In genomic region chr17:21051919-21052318, GRCm38 (mm10) we compare ENCODE assay signal across 23 mouse cellular contexts. TPM values are rescaled to one million over a fixed set of nuclear protein-coding genes. Genes with fewer than 3 reads are reported as not detected.
DNase-seq lines count a peak whose midpoint lies in the region; ATAC-seq and TF ChIP-seq lines count a peak whose summit lies in the region.
"Not testable (repeated sequence)": the region's sequence is repeated elsewhere in the genome, so short reads cannot be mapped to it uniquely, and the experiment has no call there.
"Had no signal": no experiment of that assay in that cellular context is flagged by ENCODE, and none has a peak within 500 bp of the region (broad histone marks: within the 10 kb centered on the region; RNA-seq: fewer than 3 reads in every experiment).

No protein-coding gene starts in this region.

- peak; percentile 14; the same call in 1 of the 2 replicates for ATAC-seq in heart, embryonic 13.5 days (ENCODE audit: extremely low read depth, insufficient number of reproducible peaks, low FRiP score, low TSS enrichment)
- ATAC-seq in heart, embryonic 15.5 days (replicated peaks; ENCODE audit: insufficient number of reproducible peaks, insufficient read depth, low FRiP score, low read depth) = peak; percentile 59
- ATAC-seq in heart, postnatal 0 days (ENCODE audit: insufficient read depth, low read depth) = peak; percentile 86

- not testable (repeated sequence) for H3K4me2 ChIP-seq in heart, embryonic 13.5 days; heart, embryonic 15.5 days; heart, postnatal 0 days (ENCODE audit: low read depth, low read length)

- not testable (repeated sequence) for H3K4me1 ChIP-seq in brown adipose tissue, adult 24 weeks (ENCODE audit: control insufficient read depth, insufficient read depth, insufficient read length, low read length); heart, embryonic 10.5 days; heart, embryonic 13.5 days
- peaks cover 15% of the 10 kb centered on the region for H3K4me1 ChIP-seq in heart, embryonic 15.5 days (replicated peaks)
- H3K4me1 ChIP-seq in heart, postnatal 0 days (ENCODE audit: control insufficient read depth, insufficient read depth) = peaks cover 22% of the 10 kb centered on the region; the same call in 1 of the 2 replicates

- H3K4me3 ChIP-seq in brown adipose tissue, adult 24 weeks (ENCODE audit: insufficient read depth, low read depth, low read length); heart, embryonic 10.5 days; heart, embryonic 13.5 days; heart, embryonic 15.5 days; heart, postnatal 0 days (ENCODE audit: low read depth, low read length): not testable (repeated sequence)

- peak overlapping the region; percentile 47; the same call in 1 of the 2 replicates for H3K27ac ChIP-seq in brown adipose tissue, adult 24 weeks (replicated peaks; ENCODE audit: low read depth, low read length)
- not testable (repeated sequence) for H3K27ac ChIP-seq in heart, embryonic 10.5 days
- H3K27ac ChIP-seq in heart, embryonic 13.5 days (replicated peaks) = peak overlapping the region; percentile 56; the same call in 1 of the 2 replicates
- H3K27ac ChIP-seq in heart, embryonic 15.5 days = peak overlapping the region; percentile 65
- peak overlapping the region; percentile 72 for H3K27ac ChIP-seq in heart, postnatal 0 days (ENCODE audit: low read depth)

- not testable (repeated sequence) for H3K27me3 ChIP-seq in heart, embryonic 10.5 days (ENCODE audit: insufficient read depth, poor library complexity, severe bottlenecking); heart, embryonic 13.5 days (replicated peaks); heart, embryonic 15.5 days; heart, postnatal 0 days (ENCODE audit: control insufficient read depth, insufficient read depth, low read length)

- peak; percentile 22 to 57 for DNase-seq in heart, adult 18-20 months
- DNase-seq in heart, adult 8-10 months (ENCODE audit: low spot score) = peak; percentile 3
- peak; percentile 61 for DNase-seq in heart, embryonic 10.5 days (ENCODE audit: low spot score)
- DNase-seq in heart, postnatal 0 days (ENCODE audit: low spot score) = peak; percentile 33
- peak; percentile 45 for DNase-seq in heart, postnatal 4 days

- not testable (repeated sequence) for H3K36me3 ChIP-seq in heart, embryonic 10.5 days; heart, embryonic 13.5 days; heart, embryonic 15.5 days; heart, postnatal 0 days (replicated peaks; ENCODE audit: control insufficient read depth, insufficient read depth, low read length)

- not testable (repeated sequence) for H3K9ac ChIP-seq in heart, embryonic 13.5 days; heart, embryonic 15.5 days; heart, postnatal 0 days (replicated peaks; ENCODE audit: low read depth, low read length)

- H3K9me3 ChIP-seq in heart, embryonic 10.5 days; heart, embryonic 13.5 days; heart, embryonic 15.5 days (replicated peaks); heart, postnatal 0 days (replicated peaks; ENCODE audit: control insufficient read depth, low read length): not testable (repeated sequence)

- not testable (repeated sequence) for TF ChIP-seq EP300 in heart, postnatal 0 days (IDR thresholded peaks at IDR 0.05; ENCODE audit: low read depth)

- TF ChIP-seq CTCF in heart, postnatal 0 days (IDR thresholded peaks at IDR 0.05; ENCODE audit: low read depth) = not testable (repeated sequence)

- WGBS in heart, embryonic 10.5 days = 72% methylated on average over 3 of the region's 3 CpGs
- 52% methylated on average over 3 of the region's 3 CpGs for WGBS in heart, embryonic 13.5 days
- WGBS in heart, embryonic 15.5 days = 56% methylated on average over 3 of the region's 3 CpGs
- WGBS in heart, postnatal 0 days = 37% methylated on average over 3 of the region's 3 CpGs

RNA-seq across cellular contexts. Expression of gene Zfp160, which starts 43.2 kb away (rescaled TPM):
- polyA plus RNA-seq in brown adipose tissue, adult 24 weeks (2012; ENCODE audit: insufficient read depth, insufficient read length, missing spikeins) = 6.2 and 10.6 TPM in 2 replicates
- 1 to 10 TPM; 6.9 to 7.2 TPM for total RNA-seq in heart, adult 18-20 months (2021)
- total RNA-seq in heart, adult 8-10 months (2022) = 10 to 100 TPM in 2 of 4 experiments, 1 to 10 TPM in 2; 6.8 to 10.6 (median 8.7) TPM
- 10.1 TPM in 2 replicates for polyA plus RNA-seq in heart, embryonic 10.5 days (2016; fragmentation: Nextera tagmentation; extraction: Ambion mirVana)
- polyA plus RNA-seq in heart, embryonic 13.5 days (2015; fragmentation: Nextera tagmentation; extraction: Ambion mirVana) = 8.0 and 10.4 TPM in 2 replicates
- polyA plus RNA-seq in heart, embryonic 15.5 days (2015; fragmentation: Nextera tagmentation; extraction: Ambion mirVana) = 9.6 TPM in 2 replicates
- 3.6 and 12.7 TPM in 2 replicates for total RNA-seq in heart, postnatal 0 days (2014; rRNA removed; ENCODE audit: low replicate concordance)
- polyA plus RNA-seq in heart, postnatal 0 days (2015; fragmentation: Nextera tagmentation; extraction: Ambion mirVana) = 8.7 and 8.9 TPM in 2 replicates
- total RNA-seq in heart, postnatal 4 days (2021) = 10 to 100 TPM; 18.3 to 21.5 TPM

RNA-seq across cellular contexts. Expression of gene Vmn1r233, which starts 55.7 kb away (rescaled TPM):
- polyA plus RNA-seq in brown adipose tissue, adult 24 weeks (2012; ENCODE audit: insufficient read depth, insufficient read length, missing spikeins) = not detected in 2 replicates
- total RNA-seq in heart, adult 18-20 months (2021) = not detected
- not detected for total RNA-seq in heart, adult 8-10 months (2022)
- not detected in 2 replicates for polyA plus RNA-seq in heart, embryonic 10.5 days (2016; fragmentation: Nextera tagmentation; extraction: Ambion mirVana)
- polyA plus RNA-seq in heart, embryonic 13.5 days (2015; fragmentation: Nextera tagmentation; extraction: Ambion mirVana) = not detected in 2 replicates
- not detected in 2 replicates for polyA plus RNA-seq in heart, embryonic 15.5 days (2015; fragmentation: Nextera tagmentation; extraction: Ambion mirVana)
- not detected in 2 replicates for total RNA-seq in heart, postnatal 0 days (2014; rRNA removed; ENCODE audit: low replicate concordance)
- polyA plus RNA-seq in heart, postnatal 0 days (2015; fragmentation: Nextera tagmentation; extraction: Ambion mirVana) = not detected in 2 replicates
- not detected for total RNA-seq in heart, postnatal 4 days (2021)
- total RNA-seq: adrenal gland, adult 18-20 months; adrenal gland, postnatal 14 days; adrenal gland, postnatal 36 days; CH12.LX; common myeloid progenitor, adult 5-6 weeks had no signal
- polyA plus RNA-seq: activated CD4-positive, CD25-positive, alpha-beta regulatory T cell, adult 4 months; embryonic facial prominence, embryonic 11.5 days; embryonic facial prominence, embryonic 13.5 days; embryonic facial prominence, embryonic 15.5 days; erythroblast, embryonic 14.5 days; forebrain, embryonic 10.5 days; forebrain, embryonic 12.5 days; forebrain, embryonic 14.5 days; G1E; Patski had no signal

Comparison
In these comparisons a context has a peak if more than half of its experiments do, and no peak if none do; other contexts are left out.
1. DNase-seq: peak in every context shown above with its lines; median percentile 61 in heart, embryonic 10.5 days; 45 in heart, postnatal 4 days; 40 in heart, adult 18-20 months; 33 in heart, postnatal 0 days; 3 in heart, adult 8-10 months.
2. ATAC-seq: peak in every context shown above with its lines; median percentile 86 in heart, postnatal 0 days; 59 in heart, embryonic 15.5 days; 14 in heart, embryonic 13.5 days.